Mouse (Mus musculus) layer of hippocampus, adult 9-11 months (tissue): Measurements from ENCODE around the gene Ssu72.
"Not testable (repeated sequence)": the region's sequence is repeated elsewhere in the genome, so short reads cannot be mapped to it uniquely, and the experiment has no call there.

ENCODE experiments used
- DNase-seq: peaks from one replicate; pipeline ENCODE4 v3.0.0; 2022

The Ssu72 gene

GRCm38 (mm10) chr4:155704721-155705591 is at the start of gene Ssu72:
Gene Ssu72 (plus strand): TSS chr4:155704800.
- peak; percentile 95 for DNase-seq

- no peak for DNase-seq
These were observed 48.3 kb upstream of the Ssu72 start for GRCm38 (mm10) chr4:155656214-155656751.

- DNase-seq, result no peak
These were observed 45.6 kb upstream of the Ssu72 start for GRCm38 (mm10) chr4:155658961-155659360.

DNA sequence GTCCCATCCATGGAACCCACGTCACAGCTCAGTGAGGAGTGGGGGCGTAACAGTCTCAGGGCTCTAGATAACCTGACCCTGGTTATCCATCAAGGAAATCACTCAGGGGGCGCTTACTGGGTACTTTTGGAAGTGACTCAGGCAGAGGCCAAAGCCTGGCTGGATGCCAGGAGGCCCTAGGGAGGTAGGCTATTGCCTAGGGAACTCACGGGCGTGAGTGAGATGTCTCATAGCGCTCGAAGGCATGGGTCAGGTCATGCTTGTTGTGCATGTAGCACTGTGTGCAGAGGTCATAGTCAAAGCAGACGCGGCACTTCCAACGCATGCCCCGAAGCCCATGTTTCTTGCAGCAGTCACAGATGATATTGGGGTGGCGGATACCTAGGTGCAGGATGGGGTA is 44.0 kb upstream of the Ssu72 start:
- no peak for DNase-seq

DNA sequence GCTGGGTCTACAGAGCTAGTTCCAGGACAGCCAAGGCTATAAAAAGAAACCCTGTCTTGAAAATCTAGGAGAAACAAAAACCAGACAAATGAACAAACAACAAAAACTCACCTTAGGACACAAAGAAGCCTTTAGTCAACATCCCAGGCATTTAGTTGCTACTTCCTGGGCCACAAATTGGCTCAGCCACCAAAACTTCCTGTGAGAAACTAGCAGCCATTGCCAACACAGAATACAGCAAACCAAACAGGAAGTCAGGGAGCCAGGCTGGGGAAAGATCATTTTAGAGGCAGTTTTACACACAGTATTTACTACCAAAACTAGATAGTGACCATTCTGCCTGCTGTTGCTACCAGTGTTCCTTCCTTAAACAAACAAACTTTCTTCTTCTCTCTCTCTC is 37.7 kb upstream of the Ssu72 start:
- no peak for DNase-seq

DNA sequence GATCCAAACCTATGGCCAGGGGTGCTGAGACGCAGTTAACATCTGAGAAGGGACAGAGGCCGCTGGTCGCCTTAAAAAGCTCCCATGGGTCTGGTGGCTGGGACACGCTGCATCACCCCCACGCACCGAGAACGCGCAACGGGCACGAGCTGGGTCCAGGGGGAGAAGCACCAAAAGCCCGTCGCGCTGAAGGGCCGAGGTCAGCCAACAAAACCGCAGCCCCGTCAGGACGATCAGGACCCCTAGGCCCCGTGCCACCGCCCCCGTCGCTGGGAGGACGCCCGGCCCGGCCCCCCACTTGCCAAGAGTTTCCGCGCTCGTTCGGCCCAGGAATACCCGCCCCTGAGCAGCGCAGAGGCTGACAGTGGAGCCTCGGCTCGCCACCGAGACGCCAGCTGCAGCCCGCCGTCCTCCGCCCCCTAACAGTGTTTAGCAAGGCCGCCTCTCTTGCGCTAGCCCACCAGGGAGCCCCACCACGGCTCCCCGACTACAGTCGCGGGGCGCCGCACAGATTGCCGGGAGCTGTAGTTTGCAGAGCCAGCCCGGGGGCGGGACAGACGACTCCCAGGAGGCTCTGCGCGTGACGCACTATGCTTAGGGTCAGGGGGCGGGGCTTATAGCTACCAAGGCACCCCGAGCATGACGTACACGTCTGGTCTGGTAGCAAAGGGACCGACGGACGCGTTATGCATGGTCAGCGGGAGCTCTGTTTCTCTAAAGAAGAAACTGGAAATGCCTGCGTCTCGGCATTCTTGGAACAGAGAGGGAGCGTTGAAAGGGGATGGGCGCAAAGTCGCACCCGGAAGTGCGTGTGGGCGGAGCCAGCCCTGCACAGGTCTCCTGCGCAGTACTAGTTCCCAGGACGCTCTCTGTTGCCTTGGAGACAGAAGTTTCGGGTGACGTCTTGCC is 35.7 kb upstream of the Ssu72 start, which contains the start of gene Mib2:
Gene Mib2 (minus strand): TSS at position 510 of the 909 bp plus-strand sequence.
- peak; percentile 99 for DNase-seq

- DNase-seq, result no peak
These were observed 35.0 kb upstream of the Ssu72 start for GRCm38 (mm10) chr4:155669598-155670075.

- DNase-seq, result not testable (repeated sequence)
These were observed 34.4 kb upstream of the Ssu72 start for GRCm38 (mm10) chr4:155670236-155670635.

GRCm38 (mm10) chr4:155672082-155672481 is 32.5 kb upstream of the Ssu72 start:
- no peak for DNase-seq

GRCm38 (mm10) chr4:155675991-155676390 is 28.6 kb upstream of the Ssu72 start:
- peak; percentile 44 for DNase-seq

GRCm38 (mm10) chr4:155683670-155684277 is 20.8 kb upstream of the Ssu72 start:
- not testable (repeated sequence) for DNase-seq

- not testable (repeated sequence) for DNase-seq
These were observed 16.8 kb upstream of the Ssu72 start for GRCm38 (mm10) chr4:155687764-155688163.

DNA sequence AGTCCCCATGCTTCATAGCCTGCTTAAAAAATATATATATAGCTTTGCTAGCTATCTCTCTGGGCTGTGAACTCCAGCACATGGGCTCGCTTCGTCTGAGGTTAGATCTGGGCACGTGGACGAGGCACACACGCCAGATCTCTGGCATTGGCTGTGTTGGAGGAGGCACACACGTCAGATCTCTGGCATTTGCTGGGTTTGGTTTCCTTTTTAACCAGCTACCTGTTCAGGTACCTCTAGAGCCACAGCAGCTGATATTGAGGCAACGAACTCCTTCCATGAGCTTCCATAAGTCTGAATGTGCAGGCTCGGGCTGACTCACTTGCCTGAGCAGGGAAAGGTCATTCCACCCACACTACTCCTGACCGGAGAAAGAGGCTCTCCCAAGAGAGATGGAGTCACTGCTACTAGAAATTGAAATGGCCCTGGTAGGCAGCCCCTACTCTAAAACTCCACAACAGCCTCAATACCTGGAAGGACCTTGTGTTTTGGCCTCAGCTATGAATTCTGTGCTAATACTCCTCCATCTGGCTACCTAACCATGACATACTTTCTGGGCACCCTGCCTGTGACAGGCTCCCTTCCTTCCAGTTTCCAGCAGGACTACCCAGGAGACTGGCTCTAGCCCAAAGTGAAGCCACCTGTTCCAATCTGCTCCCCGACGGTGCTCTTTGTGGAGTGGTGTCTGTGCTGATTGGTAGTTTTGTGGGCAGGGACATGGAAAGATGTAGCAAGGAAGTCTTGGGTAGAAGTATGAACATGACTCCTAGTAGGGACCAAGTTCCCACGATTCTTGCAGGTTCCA is 13.8 kb upstream of the Ssu72 start:
- peak; percentile 84 for DNase-seq

GRCm38 (mm10) chr4:155692421-155692820 is 12.2 kb upstream of the Ssu72 start:
- DNase-seq, result no peak

DNA sequence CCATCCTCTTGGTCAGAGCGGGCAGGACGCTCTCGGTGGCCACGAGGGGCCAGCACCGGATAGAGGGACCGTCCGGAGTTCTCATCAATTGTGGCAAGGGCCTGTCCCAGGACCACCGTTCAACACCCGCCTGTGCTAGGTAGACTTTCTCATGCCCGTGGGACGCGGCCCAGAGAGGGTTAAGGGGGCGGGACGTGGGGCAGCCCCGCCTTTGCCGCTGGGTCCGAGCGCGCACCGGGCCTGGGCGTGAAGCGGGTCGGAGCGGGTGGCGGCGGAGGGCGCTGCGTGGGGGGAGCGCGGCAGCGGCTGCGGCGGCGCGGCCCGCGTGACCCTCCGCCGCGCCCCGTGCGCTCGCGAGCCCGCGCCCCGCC is 10.5 kb upstream of the Ssu72 start, which contains the start of gene Fndc10:
Gene Fndc10 (plus strand): TSS at position 232 of the 371 bp plus-strand sequence.
- peak; percentile 74 for DNase-seq

- peak; percentile 81 for DNase-seq
These were observed 9.9 kb upstream of the Ssu72 start for GRCm38 (mm10) chr4:155694482-155695401.

DNA sequence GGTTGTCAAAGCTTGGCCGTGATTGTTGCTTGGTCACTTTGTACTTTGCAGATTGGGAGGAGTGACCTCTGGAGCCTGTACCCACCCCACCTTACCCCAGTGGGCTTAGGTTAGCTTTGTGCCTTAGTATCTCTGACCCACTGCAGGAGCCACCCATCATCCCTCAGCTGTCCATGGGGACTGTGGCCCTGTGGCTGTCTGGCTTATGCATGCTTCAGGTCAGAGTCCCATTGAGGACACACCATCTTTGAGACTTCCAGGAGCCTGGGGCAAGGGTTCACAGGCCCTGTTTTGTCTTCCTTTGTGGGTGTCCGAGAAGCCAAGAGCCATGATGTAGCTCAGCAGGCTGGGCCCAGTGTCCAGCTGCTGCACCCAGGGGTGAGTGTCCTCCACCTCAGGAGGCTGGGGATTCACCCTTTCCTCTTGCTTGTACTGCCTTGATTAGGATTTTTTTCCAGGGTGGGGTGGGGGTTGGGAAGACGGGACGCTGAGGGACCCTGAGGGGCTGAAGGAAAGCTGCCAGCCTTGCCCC is 9.0 kb upstream of the Ssu72 start:
- DNase-seq, result no peak

GRCm38 (mm10) chr4:155696261-155697255 is 8.0 kb upstream of the Ssu72 start:
- DNase-seq, result no peak

- no peak for DNase-seq
These were observed 4.2 kb upstream of the Ssu72 start for GRCm38 (mm10) chr4:155700425-155700824.
